Mouse (Mus musculus) spleen, postnatal 4 days (tissue): ENCODE results near the gene Olfr1102.

Source experiments
- DNase-seq, 2 experiments: peaks; one replicate each; pipeline ENCODE4 v3.0.0; 2022; ENCODE audit warnings: low spot score in 2 of 2

The Olfr1102 gene

DNA sequence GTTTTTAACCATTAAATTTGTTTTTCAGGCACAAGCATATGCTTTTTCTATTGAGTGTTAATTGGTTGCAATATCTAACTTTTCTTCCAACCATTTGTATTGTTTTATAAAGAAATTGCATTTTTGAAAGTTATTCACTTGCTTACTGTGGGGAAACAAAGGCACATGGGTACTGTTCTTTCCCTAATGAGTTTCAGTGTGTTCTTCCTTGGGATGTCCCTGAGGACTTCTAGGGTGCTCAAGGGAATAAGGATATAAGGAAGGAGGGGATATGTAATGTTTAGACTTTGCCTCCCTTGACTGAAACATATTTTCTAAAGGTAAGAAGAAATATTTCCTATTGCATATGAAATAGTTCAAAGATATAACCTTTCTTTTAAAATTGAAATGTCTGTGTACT lies at the start of gene Olfr1102:
Olfr1102 (plus strand) TSS at position 301 of the 400 bp plus-strand sequence.
- DNase-seq = no peak

DNA sequence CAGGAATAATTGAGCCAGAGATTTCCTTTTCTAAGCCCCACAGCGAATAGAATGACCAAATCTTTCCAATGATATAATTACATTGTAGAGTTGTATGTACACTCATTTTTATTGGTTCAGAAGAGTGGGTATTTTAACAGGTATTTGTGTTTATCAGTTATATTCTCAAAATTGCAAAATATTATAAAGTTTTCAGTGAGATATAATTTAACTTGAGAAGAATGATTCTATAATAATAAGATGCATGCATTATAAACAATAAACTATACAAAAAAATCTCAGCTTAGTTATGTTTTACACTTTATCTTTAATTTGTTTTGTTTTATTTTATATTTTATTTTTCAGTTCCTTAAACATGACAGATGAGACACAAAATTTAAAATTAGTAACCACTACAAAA lies 37.6 kb upstream of the Olfr1102 start, which contains the start of gene Olfr1099:
Olfr1099 (minus strand) TSS at position 101 of the 400 bp plus-strand sequence.
- DNase-seq = no peak

DNA sequence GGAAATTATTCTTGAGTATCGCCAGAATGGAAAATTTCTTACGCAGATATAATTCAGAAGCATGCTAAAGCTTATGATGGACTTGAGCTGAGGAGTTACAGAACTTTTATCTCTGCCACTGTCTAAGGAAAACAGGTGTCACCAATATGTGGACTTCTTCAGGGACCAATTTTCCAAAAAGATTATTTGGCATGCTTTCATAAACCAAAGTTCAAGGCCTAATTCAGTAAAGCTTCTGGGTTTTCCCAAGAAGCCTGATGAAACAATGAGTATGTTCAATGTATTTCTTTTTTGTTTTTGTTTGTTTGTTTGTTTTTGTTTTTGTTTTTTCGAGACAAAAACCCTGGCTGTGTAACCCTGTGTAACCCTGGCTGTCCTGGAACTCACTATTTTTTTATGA lies 18.3 kb upstream of the Olfr1102 start, which contains the start of gene Olfr1100:
Olfr1100 (minus strand) TSS at position 101 of the 400 bp plus-strand sequence.
- DNase-seq = no peak

DNA sequence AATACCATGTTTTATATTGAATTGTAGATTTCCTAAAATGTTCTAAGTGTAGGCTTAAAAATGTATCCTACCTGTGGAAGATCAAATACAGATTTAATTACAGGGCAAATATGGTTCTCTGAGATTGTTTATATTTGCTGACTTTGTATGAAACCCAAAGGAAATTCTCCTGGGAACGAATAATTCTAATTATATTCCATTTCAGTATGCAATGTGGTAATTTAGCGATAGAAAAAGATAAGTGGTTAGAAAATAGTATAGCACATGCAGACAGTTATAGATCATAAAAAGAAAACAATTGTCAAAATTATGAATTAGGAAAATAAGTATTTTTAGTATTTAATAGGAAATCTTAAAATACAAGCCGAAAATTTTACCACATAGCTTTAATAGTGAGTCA lies 7.1 kb upstream of the Olfr1102 start, which contains the start of gene Olfr1101:
Olfr1101 (minus strand) TSS at position 101 of the 400 bp plus-strand sequence.
- DNase-seq = no peak

- DNase-seq = no peak
Observed at GRCm38 (mm10) chr2:87026980-87027379, 28.8 kb downstream of the Olfr1102 start, which contains the start of gene Olfr1104. Gene Olfr1104 (minus strand): TSS chr2:87027080.

DNA sequence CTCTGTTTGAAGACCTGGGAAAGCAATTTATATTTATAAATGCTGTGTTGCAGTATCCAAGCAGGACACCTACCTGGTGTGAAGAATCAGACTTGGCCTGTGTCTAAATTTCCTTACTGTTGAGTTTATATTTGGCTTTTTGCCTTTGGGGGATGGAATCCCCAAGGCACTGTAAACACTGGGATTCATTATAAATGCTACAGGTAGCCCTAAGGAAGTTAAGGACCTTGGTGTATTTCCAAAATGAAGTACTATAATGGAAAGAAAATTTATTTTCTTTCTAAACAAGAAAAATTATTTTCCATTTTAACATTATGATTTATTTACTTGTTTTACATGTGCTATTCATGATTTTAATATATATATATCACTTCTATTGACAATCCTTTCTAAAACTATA lies 38.2 kb downstream of the Olfr1102 start, which contains the start of gene Olfr1105:
Olfr1105 (minus strand) TSS at position 101 of the 400 bp plus-strand sequence.
- DNase-seq = no peak

DNA sequence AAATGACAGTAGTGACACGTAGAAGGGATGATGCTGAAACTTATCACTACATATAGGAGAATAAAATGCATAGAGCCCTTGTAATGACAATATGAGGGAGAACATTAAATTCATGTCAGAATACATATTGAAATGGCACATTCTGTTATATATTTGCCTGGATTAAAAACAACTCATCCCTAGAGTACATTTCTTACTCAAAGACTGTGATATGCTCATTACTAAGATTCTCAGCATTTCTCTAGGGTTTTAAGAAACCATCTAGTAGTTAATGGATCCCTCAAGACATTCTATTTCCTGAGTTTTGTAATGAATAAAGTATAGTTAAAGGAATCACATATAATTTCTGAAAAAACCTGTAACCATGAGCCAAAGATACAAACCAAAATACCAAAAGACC lies 54.0 kb downstream of the Olfr1102 start, which contains the start of gene Olfr1106:
Olfr1106 (minus strand) TSS at position 101 of the 400 bp plus-strand sequence.
- DNase-seq = no peak
